Mouse (Mus musculus) adrenal gland, adult 18-20 months (tissue): ENCODE data around the gene Tnr. TPM values are rescaled to one million over a fixed set of nuclear protein-coding genes. Genes with fewer than 3 reads are reported as not detected.
"Not testable (repeated sequence)": the region's sequence is repeated elsewhere in the genome, so short reads cannot be mapped to it uniquely, and the experiment has no call there.

Source experiments
- DNase-seq, 2 experiments: peaks; one replicate each; pipeline ENCODE4 v3.0.0; 2021 to 2022; ENCODE audit warnings: low spot score in 2 of 2
- total RNA-seq, 2 experiments: library from RNA; stranded (reverse); gene quantifications; 1 replicate in 1 of 2; 2 replicates in 1 of 2; pipeline ENCODE4 v1.2.3; 2021

The Tnr gene
- total RNA-seq, 2 experiments from 2014 or later, result 4.8 to 8.4 TPM

GRCm38 (mm10) chr1:159924105-159924504, 400.5 kb downstream of the Tnr start:
- no peak for DNase-seq

- DNase-seq, result no peak
Observed at GRCm38 (mm10) chr1:159924684-159925083, 401.1 kb downstream of the Tnr start.

GRCm38 (mm10) chr1:159928681-159929335, 405.2 kb downstream of the Tnr start:
- no peak for DNase-seq

GRCm38 (mm10) chr1:159932092-159932491, 408.5 kb downstream of the Tnr start:
- DNase-seq, result no peak

GRCm38 (mm10) chr1:159932598-159932997, 409.0 kb downstream of the Tnr start:
- DNase-seq, result no peak

- DNase-seq, result no peak
Observed at GRCm38 (mm10) chr1:159938449-159938848, 414.9 kb downstream of the Tnr start.

GRCm38 (mm10) chr1:159939335-159939734, 415.8 kb downstream of the Tnr start:
- DNase-seq, result no peak

GRCm38 (mm10) chr1:159953526-159953925, 430.0 kb downstream of the Tnr start:
- no peak for DNase-seq

GRCm38 (mm10) chr1:159963351-159963750, 439.8 kb downstream of the Tnr start:
- no peak for DNase-seq

GRCm38 (mm10) chr1:159966286-159966685, 442.7 kb downstream of the Tnr start:
- DNase-seq, result not testable (repeated sequence)

GRCm38 (mm10) chr1:159968395-159968794, 444.8 kb downstream of the Tnr start:
- DNase-seq, result no peak

GRCm38 (mm10) chr1:159977786-159978185, 454.2 kb downstream of the Tnr start:
- peak; percentile 13 to 22 for DNase-seq

- no peak for DNase-seq
Observed at GRCm38 (mm10) chr1:159979096-159979495, 455.5 kb downstream of the Tnr start.

- no peak for DNase-seq
Observed at GRCm38 (mm10) chr1:159980355-159980754, 456.8 kb downstream of the Tnr start.
